Comparison of ENCODE assay signal across 10 mouse cellular contexts in genomic region chr19:5433951-5434350, GRCm38 (mm10). TPM values are rescaled to one million over a fixed set of nuclear protein-coding genes. Genes with fewer than 3 reads are reported as not detected.
DNase-seq lines count a peak whose midpoint lies in the region; ATAC-seq and TF ChIP-seq lines count a peak whose summit lies in the region.
"Had no signal": no experiment of that assay in that cellular context is flagged by ENCODE, and none has a peak within 500 bp of the region (broad histone marks: within the 10 kb centered on the region; RNA-seq: fewer than 3 reads in every experiment).

No protein-coding gene starts in this region.

- ATAC-seq in limb, embryonic 14.5 days (ENCODE audit: low FRiP score, low read depth): no peak

- no peak for DNase-seq in heart, embryonic 10.5 days (ENCODE audit: low spot score)
- DNase-seq in heart, postnatal 14 days: no peak
- DNase-seq in spleen, adult 2 months (ENCODE audit: low read depth in 1 of 2, low spot score in 2 of 2): no peak
- no peak for DNase-seq in spleen, adult 18-20 months
- no peak for DNase-seq in limb, embryonic 14.5 days (ENCODE audit: low spot score)
- no peak for DNase-seq in right cerebral cortex, postnatal 25 days
- no peak for DNase-seq in left cerebral cortex, postnatal 10 days (ENCODE audit: extremely low spot score in 1 of 2, low spot score in 2 of 2)
- DNase-seq in left cerebral cortex, adult 9 months (ENCODE audit: low spot score in 2 of 2): no peak

- peaks cover 20% of the 10 kb centered on the region for H3K4me1 ChIP-seq in heart, embryonic 10.5 days
- H3K4me1 ChIP-seq in spleen, adult 2 months (ENCODE audit: control insufficient read depth, insufficient read depth, insufficient read length): peaks cover 9% of the 10 kb centered on the region; the same call in 1 of the 2 replicates
- H3K4me1 ChIP-seq in limb, embryonic 14.5 days (ENCODE audit: control insufficient read depth, insufficient read depth, low read length): peaks cover 14% of the 10 kb centered on the region

- H3K36me3 ChIP-seq in heart, embryonic 10.5 days: no peaks in the 10 kb centered on the region
- H3K36me3 ChIP-seq in spleen, adult 2 months (ENCODE audit: control insufficient read depth, insufficient read depth, low read length): no peaks in the 10 kb centered on the region
- H3K36me3 ChIP-seq in limb, embryonic 14.5 days (ENCODE audit: control insufficient read depth, insufficient read depth, low read length): 0 out of 2 replicates have a peak, but pooled peaks cover 4% of the 10 kb centered on the region

- H3K9ac ChIP-seq in limb, embryonic 14.5 days (ENCODE audit: low read depth, low read length, severe bottlenecking): no peak overlapping the region

- peak overlapping the region; percentile 61 for H3K4me2 ChIP-seq in limb, embryonic 14.5 days (replicated peaks; ENCODE audit: low read depth, low read length, severe bottlenecking)

- no peaks in the 10 kb centered on the region for H3K9me3 ChIP-seq in heart, embryonic 10.5 days
- no peaks in the 10 kb centered on the region for H3K9me3 ChIP-seq in limb, embryonic 14.5 days (ENCODE audit: control insufficient read depth, low read length)

- TF ChIP-seq CTCF in spleen, adult 2 months (IDR thresholded peaks at IDR 0.05; ENCODE audit: extremely low read depth, insufficient read depth, insufficient read length, insufficient replicate concordance): no peak

- intact Hi-C loops in heart, postnatal 14 days (cut with DNase I): loop anchor here (2.0 kb wide), 1 partner anchor 53 kb away; no protein-coding TSS in a partner anchor
- intact Hi-C loops in left cerebral cortex, postnatal 10 days (cut with DNase I): no loop called here

- peak overlapping the region; percentile 90 for H3K27ac ChIP-seq in heart, embryonic 10.5 days
- peak overlapping the region; percentile 83; the same call in 1 of the 2 replicates for H3K27ac ChIP-seq in spleen, adult 2 months (ENCODE audit: insufficient read depth, low read length)
- no peak overlapping the region for H3K27ac ChIP-seq in limb, embryonic 14.5 days (replicated peaks; ENCODE audit: low read depth, low read length)

- H3K27me3 ChIP-seq in heart, embryonic 10.5 days (ENCODE audit: insufficient read depth, poor library complexity, severe bottlenecking): 0 out of 2 replicates have a peak, but pooled peaks cover 12% of the 10 kb centered on the region
- no peaks in the 10 kb centered on the region for H3K27me3 ChIP-seq in spleen, adult 2 months (ENCODE audit: control insufficient read depth, insufficient read depth, low read length)
- H3K27me3 ChIP-seq in limb, embryonic 14.5 days (ENCODE audit: control insufficient read depth, insufficient read depth, low read length): no peaks in the 10 kb centered on the region

- 54% methylated on average over 7 of the region's 7 CpGs for WGBS in heart, embryonic 10.5 days
- WGBS in spleen, adult 2 months: 59% methylated on average over 7 of the region's 7 CpGs
- WGBS in limb, embryonic 14.5 days: 67% methylated on average over 7 of the region's 7 CpGs

- no peak for TF ChIP-seq POLR2A in spleen, adult 2 months (IDR thresholded peaks at IDR 0.05; ENCODE audit: low read depth, low read length)
- no peak for TF ChIP-seq POLR2A in limb, embryonic 14.5 days (IDR thresholded peaks at IDR 0.05; ENCODE audit: borderline replicate concordance, extremely low read depth, insufficient read depth, insufficient read length)

- peak overlapping the region; percentile 61 for H3K4me3 ChIP-seq in heart, embryonic 10.5 days
- 0 out of 2 replicates have a peak overlapping the region, but pooled peaks have one; percentile 62 for H3K4me3 ChIP-seq in spleen, adult 2 months (ENCODE audit: extremely low read depth, insufficient read depth, insufficient read length)
- H3K4me3 ChIP-seq in limb, embryonic 14.5 days (replicated peaks; ENCODE audit: low read length): no peak overlapping the region

RNA-seq across cellular contexts. Expression of gene AI837181, which starts 9.0 kb away (rescaled TPM):
- 39.3 and 49.1 TPM in 2 replicates for polyA plus RNA-seq in heart, embryonic 10.5 days (2016; fragmentation: Nextera tagmentation; extraction: Ambion mirVana)
- total RNA-seq in heart, postnatal 14 days (2021): 10 to 100 TPM; 39.9 to 41.9 TPM
- polyA plus RNA-seq in spleen, adult 2 months (2012; rRNA removed): 76.4 and 95.8 TPM in 2 replicates
- polyA plus RNA-seq in limb, embryonic 14.5 days (2012; rRNA removed): 97.5 and 132 TPM in 2 replicates
- 57.1 and 61.9 TPM in 2 replicates for polyA plus RNA-seq in limb, embryonic 14.5 days (2014; fragmentation: Nextera tagmentation; extraction: Ambion mirVana)
- 10 to 100 TPM; 60.0 to 65.6 TPM for total RNA-seq in left cerebral cortex, postnatal 10 days (2021)

RNA-seq across cellular contexts. Expression of gene Drap1, which starts 9.2 kb away (rescaled TPM):
- 173 and 209 TPM in 2 replicates for polyA plus RNA-seq in heart, embryonic 10.5 days (2016; fragmentation: Nextera tagmentation; extraction: Ambion mirVana)
- total RNA-seq in heart, postnatal 14 days (2021): 100 to 1,000 TPM; 252 to 264 TPM
- 59.6 and 75.8 TPM in 2 replicates for polyA plus RNA-seq in spleen, adult 2 months (2012; rRNA removed)
- polyA plus RNA-seq in limb, embryonic 14.5 days (2012; rRNA removed): 163 and 236 TPM in 2 replicates
- polyA plus RNA-seq in limb, embryonic 14.5 days (2014; fragmentation: Nextera tagmentation; extraction: Ambion mirVana): 219 and 233 TPM in 2 replicates
- 100 to 1,000 TPM; 188 to 190 TPM for total RNA-seq in left cerebral cortex, postnatal 10 days (2021)

RNA-seq across cellular contexts. Expression of gene Fosl1, which starts 13.4 kb away (rescaled TPM):
- polyA plus RNA-seq in heart, embryonic 10.5 days (2016; fragmentation: Nextera tagmentation; extraction: Ambion mirVana): 0.34 and 0.49 TPM in 2 replicates
- not detected for total RNA-seq in heart, postnatal 14 days (2021)
- polyA plus RNA-seq in spleen, adult 2 months (2012; rRNA removed): 0.04 and 0.40 TPM in 2 replicates
- polyA plus RNA-seq in limb, embryonic 14.5 days (2012; rRNA removed): 0.06 and 0.09 TPM in 2 replicates
- not detected in 2 replicates for polyA plus RNA-seq in limb, embryonic 14.5 days (2014; fragmentation: Nextera tagmentation; extraction: Ambion mirVana)
- not detected for total RNA-seq in left cerebral cortex, postnatal 10 days (2021)
- total RNA-seq: left cerebral cortex, postnatal 25 days had no signal
- polyA plus RNA-seq: brain, embryonic 14.5 days had no signal

RNA-seq across cellular contexts. Expression of gene Ccdc85b, which starts 23.7 kb away (rescaled TPM):
- polyA plus RNA-seq in heart, embryonic 10.5 days (2016; fragmentation: Nextera tagmentation; extraction: Ambion mirVana): 8.3 and 11.6 TPM in 2 replicates
- total RNA-seq in heart, postnatal 14 days (2021): 10 to 100 TPM in 1 of 2 experiments, 1 to 10 TPM in 1; 10.0 to 11.2 TPM
- 5.3 and 6.8 TPM in 2 replicates for polyA plus RNA-seq in spleen, adult 2 months (2012; rRNA removed)
- 6.6 and 6.9 TPM in 2 replicates for polyA plus RNA-seq in limb, embryonic 14.5 days (2012; rRNA removed)
- 6.5 and 7.0 TPM in 2 replicates for polyA plus RNA-seq in limb, embryonic 14.5 days (2014; fragmentation: Nextera tagmentation; extraction: Ambion mirVana)
- 10 to 100 TPM; 21.9 to 24.0 TPM for total RNA-seq in left cerebral cortex, postnatal 10 days (2021)

RNA-seq across cellular contexts. Expression of gene Fibp, which starts 26.5 kb away (rescaled TPM):
- polyA plus RNA-seq in heart, embryonic 10.5 days (2016; fragmentation: Nextera tagmentation; extraction: Ambion mirVana): 79.5 and 87.9 TPM in 2 replicates
- total RNA-seq in heart, postnatal 14 days (2021): 10 to 100 TPM; 55.7 to 63.2 TPM
- 80.4 and 131 TPM in 2 replicates for polyA plus RNA-seq in spleen, adult 2 months (2012; rRNA removed)
- polyA plus RNA-seq in limb, embryonic 14.5 days (2012; rRNA removed): 139 and 171 TPM in 2 replicates
- 113 and 118 TPM in 2 replicates for polyA plus RNA-seq in limb, embryonic 14.5 days (2014; fragmentation: Nextera tagmentation; extraction: Ambion mirVana)
- total RNA-seq in left cerebral cortex, postnatal 10 days (2021): 10 to 100 TPM; 89.9 to 90.4 TPM
